Mouse (Mus musculus): ENCODE data around the gene Pip5kl1. TPM values are rescaled to one million over a fixed set of nuclear protein-coding genes. Genes with fewer than 3 reads are reported as not detected.

Gene Pip5kl1
- polyA plus RNA-seq, 1 experiment from 2014 or later, result 1.8 TPM

DNA sequence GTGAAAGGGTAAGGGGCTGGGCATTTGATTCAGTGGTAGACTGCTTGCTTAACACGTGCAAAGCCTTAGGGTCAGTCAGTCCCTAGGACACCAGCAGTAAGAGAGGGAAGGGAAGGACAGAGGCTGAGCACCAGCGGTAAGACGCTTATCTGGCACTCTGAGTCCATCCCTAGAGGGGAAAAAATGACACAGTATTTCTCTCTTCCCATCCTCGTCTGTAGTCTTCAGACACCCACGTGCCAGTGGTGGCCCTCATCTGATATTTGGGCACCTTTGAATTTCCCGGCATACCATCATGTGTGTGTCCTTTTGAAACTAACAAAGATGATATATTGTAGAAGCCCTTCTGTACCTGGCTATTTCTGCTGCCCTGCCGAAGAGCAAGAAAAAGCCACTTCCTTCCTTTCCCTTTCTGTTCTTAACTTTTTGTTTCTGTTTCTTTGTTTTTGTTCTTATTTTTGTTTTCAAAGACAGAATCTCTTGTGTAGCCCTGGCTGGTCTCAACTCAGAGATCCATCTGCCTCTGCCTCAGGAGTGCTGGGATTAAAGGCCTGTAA, 20.9 kb upstream of the Pip5kl1 start:
- Histone ChIP-seq H3K4me3 (no peak overlapping the region), H3K27ac (peak overlapping the region; percentile 27; the same call in 1 of the 2 replicates), H3K36me3 (replicated peaks) (peaks cover 7% of the 10 kb centered on the region), H3K9me3 (no peaks in the 10 kb centered on the region), H3K27me3 (ENCODE audit: poor library complexity, severe bottlenecking) (no peaks in the 10 kb centered on the region), H3K4me1 (peaks cover 38% of the 10 kb centered on the region)
- WGBS, result 83% methylated on average over 7 of the region's 7 CpGs
- DNase-seq (ENCODE audit: extremely low spot score, low spot score), result no peak

- Histone ChIP-seq H3K27me3 (ENCODE audit: poor library complexity, severe bottlenecking) (no peaks in the 10 kb centered on the region), H3K4me1 (peaks cover 44% of the 10 kb centered on the region), H3K27ac (peak overlapping the region; percentile 60), H3K4me3 (no peak overlapping the region), H3K9me3 (no peaks in the 10 kb centered on the region), H3K36me3 (replicated peaks) (peaks cover 13% of the 10 kb centered on the region)
- DNase-seq (ENCODE audit: extremely low spot score, low spot score), result no peak
- 33% methylated on average over 4 of the region's 4 CpGs for WGBS
These were observed 19.1 kb upstream of the Pip5kl1 start for GRCm38 (mm10) chr2:32555484-32555883.

- peaks cover 19% of the 10 kb centered on the region for H3K36me3 ChIP-seq (replicated peaks)
- no peak for DNase-seq (ENCODE audit: extremely low spot score, low spot score)
- H3K4me3 ChIP-seq, result no peak overlapping the region
- H3K27ac ChIP-seq, result peak overlapping the region; percentile 60
- peaks cover 45% of the 10 kb centered on the region for H3K4me1 ChIP-seq
- H3K9me3 ChIP-seq, result no peaks in the 10 kb centered on the region
- WGBS, result 87% methylated on average over 7 of the region's 7 CpGs
- no peaks in the 10 kb centered on the region for H3K27me3 ChIP-seq (ENCODE audit: poor library complexity, severe bottlenecking)
These were observed 18.6 kb upstream of the Pip5kl1 start for GRCm38 (mm10) chr2:32556019-32556418.

DNA sequence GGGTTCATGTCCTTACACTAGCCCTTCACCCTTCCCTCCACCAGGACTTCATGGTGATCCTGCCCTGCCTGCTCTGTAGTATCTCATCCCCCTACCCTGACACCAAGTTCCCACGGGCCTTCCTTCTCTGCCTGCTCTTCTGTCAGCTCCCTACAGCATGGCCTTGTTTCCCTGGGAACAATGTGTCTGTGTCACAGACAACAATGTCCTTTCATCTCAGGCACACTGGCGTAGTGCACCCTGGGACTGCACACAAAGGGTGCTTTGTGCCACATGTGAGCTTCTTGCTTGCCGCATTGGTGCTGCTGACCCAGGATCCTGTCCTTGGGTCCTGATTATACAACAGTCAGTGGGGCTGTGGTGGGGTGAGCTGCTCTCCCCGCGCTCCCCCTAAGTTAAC, 15.0 kb upstream of the Pip5kl1 start:
- Histone ChIP-seq H3K4me1 (peaks cover 42% of the 10 kb centered on the region), H3K4me3 (peak overlapping the region; percentile 11; the same call in 1 of the 2 replicates), H3K27me3 (ENCODE audit: poor library complexity, severe bottlenecking) (no peaks in the 10 kb centered on the region), H3K27ac (peak overlapping the region; percentile 85), H3K36me3 (replicated peaks) (peaks cover 51% of the 10 kb centered on the region), H3K9me3 (no peaks in the 10 kb centered on the region)
- DNase-seq (ENCODE audit: extremely low spot score, low spot score), result peak; percentile 65
- 16% methylated on average over 5 of the region's 5 CpGs for WGBS

- no peaks in the 10 kb centered on the region for H3K27me3 ChIP-seq (ENCODE audit: poor library complexity, severe bottlenecking)
- no peaks in the 10 kb centered on the region for H3K9me3 ChIP-seq
- peak; percentile 60 for DNase-seq (ENCODE audit: extremely low spot score, low spot score)
- peaks cover 7% of the 10 kb centered on the region for H3K4me1 ChIP-seq
- peaks cover 75% of the 10 kb centered on the region for H3K36me3 ChIP-seq (replicated peaks)
- H3K27ac ChIP-seq, result no peak overlapping the region
- 42% methylated on average over 4 of the region's 4 CpGs for WGBS
- no peak overlapping the region for H3K4me3 ChIP-seq
These were observed 8.0 kb upstream of the Pip5kl1 start for GRCm38 (mm10) chr2:32566536-32567063.

- Histone ChIP-seq H3K4me3 (no peak overlapping the region), H3K9me3 (no peaks in the 10 kb centered on the region), H3K4me1 (peaks cover 15% of the 10 kb centered on the region), H3K36me3 (replicated peaks) (peaks cover 69% of the 10 kb centered on the region), H3K27me3 (ENCODE audit: poor library complexity, severe bottlenecking) (no peaks in the 10 kb centered on the region), H3K27ac (no peak overlapping the region)
- WGBS, result 82% methylated on average over 5 of the region's 5 CpGs
- no peak for DNase-seq (ENCODE audit: extremely low spot score, low spot score)
These were observed 6.4 kb upstream of the Pip5kl1 start for GRCm38 (mm10) chr2:32568149-32568548.

GRCm38 (mm10) chr2:32568941-32569340, 5.7 kb upstream of the Pip5kl1 start:
- no peaks in the 10 kb centered on the region for H3K9me3 ChIP-seq
- no peak overlapping the region for H3K4me3 ChIP-seq
- no peak for DNase-seq (ENCODE audit: extremely low spot score, low spot score)
- H3K36me3 ChIP-seq (replicated peaks), result peaks cover 66% of the 10 kb centered on the region
- H3K27ac ChIP-seq, result no peak overlapping the region
- no peaks in the 10 kb centered on the region for H3K27me3 ChIP-seq (ENCODE audit: poor library complexity, severe bottlenecking)
- 90% methylated on average over 3 of the region's 3 CpGs for WGBS
- peaks cover 15% of the 10 kb centered on the region for H3K4me1 ChIP-seq

GRCm38 (mm10) chr2:32570698-32571494, 3.7 kb upstream of the Pip5kl1 start, which contains the start of gene Dpm2:
Gene Dpm2, plus strand, starts transcription at chr2:32570858.
- 2% methylated on average over 36 of the region's 36 CpGs for WGBS
- peaks cover under 1% of the 10 kb centered on the region for H3K27me3 ChIP-seq (ENCODE audit: poor library complexity, severe bottlenecking)
- H3K27ac ChIP-seq, result peak within 1 kb of the TSS; percentile 82
- H3K4me3 ChIP-seq, result peak within 1 kb of the TSS; percentile 71
- peaks cover 24% of the 10 kb centered on the region for H3K4me1 ChIP-seq
- peaks cover 46% of the 10 kb centered on the region for H3K36me3 ChIP-seq (replicated peaks)
- no peaks in the 10 kb centered on the region for H3K9me3 ChIP-seq
- peak; percentile 89 for DNase-seq (ENCODE audit: extremely low spot score, low spot score)

DNA sequence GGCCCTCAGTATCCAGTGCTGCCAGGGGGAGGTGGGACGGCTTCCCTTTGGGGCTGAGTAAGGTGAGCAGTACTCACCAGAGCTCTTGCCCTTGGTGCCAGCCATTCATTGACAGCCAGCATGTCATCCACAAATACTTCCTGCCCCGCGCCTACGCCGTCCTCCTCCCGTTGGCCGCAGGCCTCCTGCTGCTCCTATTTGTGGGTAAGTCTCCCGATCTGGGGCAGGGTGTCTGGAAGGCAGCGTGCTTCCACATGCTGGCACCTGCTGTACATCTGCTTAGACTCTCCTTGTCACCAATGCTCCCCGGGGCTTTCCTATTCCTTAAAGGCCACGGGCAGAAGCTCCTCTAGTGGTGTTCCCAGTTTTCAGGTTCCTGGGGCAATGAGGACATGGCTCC, 2.4 kb upstream of the Pip5kl1 start:
- H3K4me3 ChIP-seq, result peak overlapping the region; percentile 71

GRCm38 (mm10) chr2:32574901-32575585, 446 bp downstream of the Pip5kl1 start:
- H3K36me3 ChIP-seq (replicated peaks), result peaks cover 14% of the 10 kb centered on the region
- peaks cover 35% of the 10 kb centered on the region for H3K4me1 ChIP-seq
- WGBS, result 2% methylated on average over 26 of the region's 26 CpGs
- no peaks in the 10 kb centered on the region for H3K9me3 ChIP-seq
- DNase-seq (ENCODE audit: extremely low spot score, low spot score), result peak; percentile 57
- H3K27ac ChIP-seq, result peak overlapping the region; percentile 77
- H3K27me3 ChIP-seq (ENCODE audit: poor library complexity, severe bottlenecking), result peaks cover 42% of the 10 kb centered on the region
- peak overlapping the region; percentile 70 for H3K4me3 ChIP-seq

More for the DNA sequence above, 2.4 kb upstream of the Pip5kl1 start:
- H3K4me1 ChIP-seq, result peaks cover 28% of the 10 kb centered on the region
- H3K9me3 ChIP-seq, result no peaks in the 10 kb centered on the region
- no peak overlapping the region for H3K27ac ChIP-seq
- peaks cover 33% of the 10 kb centered on the region for H3K36me3 ChIP-seq (replicated peaks)
- 93% methylated on average over 11 of the region's 11 CpGs for WGBS
- H3K27me3 ChIP-seq (ENCODE audit: poor library complexity, severe bottlenecking), result peaks cover 14% of the 10 kb centered on the region
- no peak for DNase-seq (ENCODE audit: extremely low spot score, low spot score)

DNA sequence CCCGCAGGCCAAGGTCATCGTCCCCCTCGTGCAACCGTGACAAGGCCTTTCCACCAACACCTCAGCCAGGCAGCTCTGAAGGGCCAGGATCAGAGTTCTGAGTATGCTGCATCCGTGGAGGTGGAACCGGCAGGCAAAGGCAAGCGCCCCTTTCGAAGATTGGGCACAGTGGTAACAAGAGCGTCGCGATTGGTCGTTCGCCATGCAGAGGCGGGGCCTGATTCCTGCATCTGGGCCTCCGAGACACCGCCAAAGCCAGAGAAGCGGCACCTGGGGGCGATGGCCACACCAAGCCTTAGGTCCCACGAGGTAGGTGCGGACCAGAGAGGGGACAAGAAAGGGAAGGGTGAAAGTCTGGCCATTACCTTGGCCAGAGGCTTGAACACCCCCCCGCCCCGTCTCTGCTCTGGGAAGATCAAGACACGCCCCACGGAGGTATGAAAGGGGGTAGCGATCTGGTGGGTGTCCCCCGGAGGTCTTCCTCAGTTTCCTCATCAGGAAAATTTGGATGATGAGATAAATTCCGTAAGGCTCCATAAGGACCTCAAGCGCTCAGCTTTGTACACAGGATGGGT, 1.1 kb downstream of the Pip5kl1 start, which contains the start of gene 9430097D07Rik:
TSS of gene 9430097D07Rik (minus strand) at position 99 of the 575 bp plus-strand sequence.
- H3K27me3 ChIP-seq (ENCODE audit: poor library complexity, severe bottlenecking), result peaks cover 49% of the 10 kb centered on the region
- no peaks in the 10 kb centered on the region for H3K9me3 ChIP-seq
- peaks cover 35% of the 10 kb centered on the region for H3K4me1 ChIP-seq
- H3K36me3 ChIP-seq (replicated peaks), result peaks cover 14% of the 10 kb centered on the region
- peak; percentile 69 for DNase-seq (ENCODE audit: extremely low spot score, low spot score)
- 4% methylated on average over 28 of the region's 28 CpGs for WGBS
- peak within 1 kb of the TSS; percentile 77 for H3K27ac ChIP-seq
- peak within 1 kb of the TSS; percentile 70 for H3K4me3 ChIP-seq

DNA sequence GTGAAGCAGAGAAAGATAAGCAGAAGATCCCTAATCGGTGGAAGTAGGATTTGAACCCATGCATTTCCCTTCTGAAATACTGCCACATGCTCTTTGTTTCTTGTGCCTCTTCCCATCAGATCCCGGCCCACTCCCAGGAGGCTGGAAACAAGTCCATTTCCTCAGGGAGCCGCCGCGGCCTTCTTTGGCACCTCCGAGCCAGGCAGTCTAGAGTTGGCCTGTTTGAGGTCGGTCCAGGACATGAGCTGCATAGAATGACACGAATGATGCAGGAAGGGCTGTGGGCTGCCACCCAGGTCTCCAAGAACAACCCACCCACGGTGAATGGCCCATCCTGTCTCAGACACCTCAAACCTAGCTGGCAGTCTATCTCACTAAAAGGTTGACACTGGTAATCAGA, 1.9 kb downstream of the Pip5kl1 start:
- H3K27me3 ChIP-seq (ENCODE audit: poor library complexity, severe bottlenecking), result peaks cover 57% of the 10 kb centered on the region
- H3K4me1 ChIP-seq, result peaks cover 34% of the 10 kb centered on the region
- H3K4me3 ChIP-seq, result no peak overlapping the region
- no peaks in the 10 kb centered on the region for H3K9me3 ChIP-seq
- no peak overlapping the region for H3K27ac ChIP-seq
- WGBS, result 89% methylated on average over 9 of the region's 9 CpGs
- H3K36me3 ChIP-seq (replicated peaks), result peaks cover 14% of the 10 kb centered on the region
- no peak for DNase-seq (ENCODE audit: extremely low spot score, low spot score)
